Mouse (Mus musculus) megakaryocyte, embryonic 14.5 days (primary cell): ENCODE results near the gene Cct5. TPM values are rescaled to one million over a fixed set of nuclear protein-coding genes. Genes with fewer than 3 reads are reported as not detected.
A peak's percentile ranks its signal among the peaks of the same experiment; 100 is the strongest.

ENCODE experiments used
- H3K27me3 ChIP-seq: replicated peaks from 2 replicates; pipeline ENCODE3; 2012; ENCODE audit warnings: inconsistent platforms
- H3K36me3 ChIP-seq: replicated peaks from 2 replicates; pipeline ENCODE3; 2012; ENCODE audit warnings: low read length, inconsistent platforms, mixed read lengths
- H3K4me1 ChIP-seq: 2 replicates; pipeline ENCODE4 v1.6.1; 2012; ENCODE audit warnings: inconsistent platforms
- H3K4me3 ChIP-seq: replicated peaks from 2 replicates; pipeline ENCODE3; 2012; ENCODE audit warnings: moderate library complexity, mild to moderate bottlenecking, inconsistent platforms
- H3K9me3 ChIP-seq: 2 replicates; pipeline ENCODE4 v1.6.1; 2012; ENCODE audit warnings: inconsistent platforms
- FLI1 ChIP-seq: IDR thresholded peaks from 2 replicates; pipeline ENCODE4 v1.6.1; 2012; ENCODE audit warnings: low read length, inconsistent platforms, mixed read lengths
- GATA1 ChIP-seq: IDR thresholded peaks from 3 replicates; pipeline ENCODE4 v1.6.1; 2012; ENCODE audit warnings: mixed read lengths, low read length, inconsistent platforms, borderline replicate concordance
- polyA plus RNA-seq: library from polyadenylated mRNA; stranded (reverse); fragments of >175 nt; gene quantifications from 2 replicates; pipeline ENCODE4 v1.2.3, GENCODE M21; 2012; ENCODE audit warnings: low replicate concordance; ENCODE audit not compliant: insufficient read depth

Cct5 gene
- polyA plus RNA-seq, 1 experiment = 19.7 TPM

DNA sequence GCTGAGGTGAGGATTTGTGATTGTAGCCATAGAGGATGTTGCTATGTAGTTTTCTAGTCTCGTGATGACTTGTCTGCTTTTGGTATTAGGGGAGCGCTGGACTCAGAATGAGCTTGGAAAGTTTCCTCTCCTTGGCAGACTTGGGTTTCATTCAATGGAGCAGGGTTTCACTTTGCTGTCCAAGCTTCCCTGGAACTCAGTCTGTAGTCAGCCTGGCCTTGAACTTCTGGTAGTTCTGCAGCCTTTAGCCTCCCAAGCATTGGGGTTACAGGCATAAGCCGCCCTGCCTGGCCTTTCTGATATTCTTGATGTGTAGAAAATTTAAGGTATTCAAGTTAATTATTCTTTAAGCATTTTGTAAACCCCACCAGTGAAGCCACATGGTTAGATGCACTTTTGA, 28.0 kb upstream of the Cct5 start:
- no peak for TF ChIP-seq FLI1
- TF ChIP-seq GATA1 = no peak
- Histone ChIP-seq H3K27me3 (no peaks in the 10 kb centered on the region), H3K4me3 (no peak overlapping the region), H3K9me3 (no peaks in the 10 kb centered on the region), H3K4me1 (peaks cover 14% of the 10 kb centered on the region), H3K36me3 (no peaks in the 10 kb centered on the region)

DNA sequence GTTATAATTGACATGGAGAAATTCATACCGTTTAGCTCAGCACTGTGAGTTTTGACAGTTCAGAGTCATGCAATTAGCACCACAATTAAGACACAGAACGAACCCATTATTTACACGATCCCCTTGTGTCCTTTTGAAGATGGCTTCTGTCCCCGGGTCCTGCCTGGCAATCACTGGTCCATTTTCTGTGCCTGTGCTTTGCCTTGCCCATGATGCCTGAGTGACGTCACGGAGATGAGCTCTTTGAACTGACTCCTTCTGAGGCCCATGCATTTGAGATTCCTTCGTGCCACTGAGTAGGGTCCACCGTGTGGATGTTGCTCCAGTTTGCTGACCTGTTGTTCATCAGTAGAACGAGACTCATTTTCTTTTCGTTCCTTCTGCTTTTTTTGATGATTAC, 26.6 kb upstream of the Cct5 start:
- Histone ChIP-seq H3K4me1 (peaks cover 14% of the 10 kb centered on the region), H3K36me3 (peaks cover 8% of the 10 kb centered on the region), H3K4me3 (no peak overlapping the region), H3K27me3 (no peaks in the 10 kb centered on the region), H3K9me3 (no peaks in the 10 kb centered on the region)
- TF ChIP-seq FLI1 (no peak), GATA1 (no peak)

DNA sequence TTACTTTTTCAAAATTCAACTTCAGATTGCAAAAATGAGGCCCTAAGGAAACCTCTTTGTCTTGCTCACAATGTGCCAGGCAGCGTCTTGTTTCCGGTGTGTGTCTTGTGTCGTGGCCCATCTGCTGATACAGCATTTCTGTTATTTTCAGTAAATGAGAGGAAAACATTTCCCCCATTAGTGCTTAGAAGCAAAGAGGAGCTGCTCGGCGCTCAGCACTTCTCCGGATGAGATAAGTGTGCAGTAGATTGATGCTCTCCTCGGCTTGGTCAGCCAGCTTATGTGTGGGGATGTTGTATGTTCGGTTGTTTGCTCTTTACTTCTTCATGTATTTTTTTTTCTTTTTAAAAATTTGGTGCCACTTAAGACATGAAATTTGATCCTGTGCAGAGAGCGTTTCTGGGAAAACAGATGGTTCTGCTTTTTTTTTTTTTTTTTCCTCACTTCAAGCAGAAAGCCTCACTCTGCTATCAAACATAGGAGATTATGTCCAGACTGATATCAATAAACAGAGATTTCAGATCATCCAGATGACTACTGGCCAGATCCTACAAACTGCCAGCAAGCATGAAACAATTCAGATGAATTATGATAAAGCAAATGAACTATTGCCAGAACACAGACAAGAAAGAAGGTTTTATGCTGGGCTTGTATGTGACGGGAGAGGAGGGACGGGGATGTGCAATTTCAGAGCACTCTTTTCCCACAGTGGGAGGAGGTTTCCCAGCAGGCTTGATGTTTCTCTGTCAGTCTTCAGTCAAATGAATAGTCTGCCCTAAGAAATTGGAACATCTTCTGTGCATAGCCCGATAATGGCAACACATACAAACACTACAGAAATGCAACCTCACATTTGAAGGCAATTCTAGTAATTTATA, 25.9 kb upstream of the Cct5 start:
- TF ChIP-seq FLI1 = no peak
- no peak for TF ChIP-seq GATA1
- Histone ChIP-seq H3K36me3 (peaks cover 14% of the 10 kb centered on the region), H3K4me1 (peaks cover 14% of the 10 kb centered on the region), H3K4me3 (no peak overlapping the region), H3K27me3 (no peaks in the 10 kb centered on the region), H3K9me3 (no peaks in the 10 kb centered on the region)

DNA sequence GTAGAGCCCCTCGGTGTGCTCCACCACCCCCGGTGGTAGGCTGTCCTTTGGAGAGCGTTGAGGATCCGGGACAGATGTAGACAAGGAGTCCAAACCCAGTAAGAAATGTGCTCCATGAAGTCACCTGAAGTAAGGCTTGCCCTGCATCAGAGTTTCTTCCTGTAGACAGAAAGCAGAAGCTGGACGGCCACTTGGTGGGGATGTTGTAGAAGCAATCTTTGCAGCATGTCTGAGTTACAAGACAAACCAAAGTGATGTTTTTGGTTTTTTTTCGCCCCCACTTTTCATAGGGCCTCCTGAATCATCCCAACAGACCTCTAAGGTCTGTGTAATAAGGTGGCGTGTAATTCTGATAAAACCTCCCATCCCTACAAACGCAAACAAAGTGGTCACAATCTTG, 17.9 kb upstream of the Cct5 start:
- TF ChIP-seq GATA1 (no peak), FLI1 (no peak)
- H3K9me3 ChIP-seq = no peaks in the 10 kb centered on the region
- H3K4me1 ChIP-seq = peaks cover 9% of the 10 kb centered on the region; the same call in 1 of the 2 replicates
- no peaks in the 10 kb centered on the region for H3K27me3 ChIP-seq
- H3K4me3 ChIP-seq = no peak overlapping the region
- peaks cover 78% of the 10 kb centered on the region for H3K36me3 ChIP-seq

DNA sequence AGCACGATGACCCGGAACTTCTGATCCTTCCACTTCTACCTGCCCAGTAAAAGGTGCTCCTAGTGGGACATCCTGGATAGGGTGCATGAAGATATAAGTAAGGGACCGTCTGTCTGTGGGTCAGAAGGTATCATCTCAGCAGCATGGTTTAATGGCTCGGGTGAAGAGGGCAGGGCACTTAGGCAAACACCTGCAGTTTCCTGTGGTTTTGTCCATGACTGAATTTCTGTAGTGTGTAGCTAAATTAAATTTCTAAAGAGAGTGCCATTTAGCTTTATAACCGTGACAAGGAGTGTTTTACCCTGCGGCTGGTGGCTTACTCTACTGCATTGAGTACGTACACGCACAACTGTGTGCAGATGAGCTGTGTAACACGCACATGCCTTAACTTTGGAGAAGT, 15.7 kb upstream of the Cct5 start:
- Histone ChIP-seq H3K4me1 (peaks cover 13% of the 10 kb centered on the region), H3K36me3 (peaks cover 76% of the 10 kb centered on the region), H3K4me3 (no peak overlapping the region), H3K27me3 (no peaks in the 10 kb centered on the region), H3K9me3 (no peaks in the 10 kb centered on the region)
- TF ChIP-seq FLI1 (no peak), GATA1 (no peak)

DNA sequence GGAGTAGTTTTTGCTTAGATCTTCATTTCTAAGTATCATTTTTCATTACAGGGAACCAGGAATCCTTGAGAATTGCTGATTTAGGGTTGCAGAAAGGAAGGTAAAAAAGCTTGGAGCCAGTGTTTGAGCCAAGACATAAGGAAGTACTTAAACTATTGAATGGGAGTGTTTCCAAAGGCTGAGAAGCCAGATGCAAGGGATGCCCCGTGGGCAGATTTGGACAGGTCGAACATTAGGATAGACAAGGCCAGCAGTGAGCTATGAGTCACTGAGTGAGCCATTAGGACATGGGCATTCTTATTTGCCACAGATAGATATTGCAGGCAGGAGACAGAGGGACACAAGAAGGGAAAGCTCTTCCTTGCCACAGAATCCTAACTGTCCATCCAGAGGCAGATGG, 13.1 kb upstream of the Cct5 start:
- Histone ChIP-seq H3K27me3 (no peaks in the 10 kb centered on the region), H3K4me1 (peaks cover 26% of the 10 kb centered on the region), H3K4me3 (no peak overlapping the region), H3K9me3 (no peaks in the 10 kb centered on the region), H3K36me3 (peaks cover 80% of the 10 kb centered on the region)
- no peak for TF ChIP-seq GATA1
- no peak for TF ChIP-seq FLI1

DNA sequence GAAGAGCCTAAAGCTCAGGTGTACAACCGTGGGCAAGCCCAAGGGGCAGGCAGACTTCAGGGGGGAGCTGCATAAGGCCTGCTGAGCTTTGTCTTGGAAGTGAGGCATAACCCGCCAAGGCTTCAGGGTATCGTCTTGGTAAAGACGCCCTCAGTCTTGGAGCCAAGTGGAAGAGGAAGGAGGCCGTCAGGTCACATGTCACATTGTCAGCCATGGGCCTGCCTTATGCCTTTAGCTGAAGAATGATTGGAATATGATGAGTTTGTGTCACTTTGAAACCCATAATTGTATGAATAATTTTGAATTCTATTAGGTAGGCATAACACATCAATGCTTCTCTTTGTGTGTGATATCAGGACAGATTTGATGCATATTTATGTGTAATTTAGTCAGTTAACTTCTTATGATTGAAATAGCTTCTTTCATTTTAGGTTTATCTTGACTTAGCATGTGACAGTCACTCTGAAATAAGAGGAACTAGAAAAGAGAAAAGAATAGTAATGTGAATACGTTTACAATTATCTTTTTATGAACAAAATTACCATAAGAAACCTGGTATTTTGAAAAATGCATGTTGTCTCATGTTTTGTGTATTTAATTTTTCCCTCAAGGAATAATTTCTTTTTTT, 12.3 kb upstream of the Cct5 start:
- TF ChIP-seq FLI1 (no peak), GATA1 (no peak)
- no peak overlapping the region for H3K4me3 ChIP-seq
- no peaks in the 10 kb centered on the region for H3K27me3 ChIP-seq
- peaks cover 80% of the 10 kb centered on the region for H3K36me3 ChIP-seq
- H3K4me1 ChIP-seq = peaks cover 26% of the 10 kb centered on the region
- no peaks in the 10 kb centered on the region for H3K9me3 ChIP-seq

DNA sequence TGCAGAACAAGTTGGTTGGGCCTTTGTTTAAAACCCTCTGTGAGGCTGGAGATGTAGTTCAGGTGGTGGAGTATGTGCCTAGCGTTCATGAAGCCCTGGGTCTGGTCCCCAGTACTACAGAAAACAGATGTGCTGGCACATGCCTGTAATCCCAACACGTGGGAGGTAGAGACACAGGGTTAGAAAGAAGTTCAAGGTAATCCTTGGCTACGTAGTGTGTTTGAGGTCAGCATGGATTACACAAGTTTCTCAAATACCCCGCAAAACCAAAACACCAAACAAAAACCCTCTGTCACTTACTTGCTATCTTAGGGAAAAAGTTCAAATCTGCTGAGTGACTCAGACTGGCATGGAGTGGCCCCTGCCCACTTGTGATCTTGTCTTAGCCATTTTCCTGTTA, 10.4 kb upstream of the Cct5 start:
- Histone ChIP-seq H3K36me3 (peaks cover 74% of the 10 kb centered on the region), H3K9me3 (no peaks in the 10 kb centered on the region), H3K27me3 (no peaks in the 10 kb centered on the region), H3K4me1 (peaks cover 37% of the 10 kb centered on the region), H3K4me3 (no peak overlapping the region)
- no peak for TF ChIP-seq FLI1
- TF ChIP-seq GATA1 = no peak

DNA sequence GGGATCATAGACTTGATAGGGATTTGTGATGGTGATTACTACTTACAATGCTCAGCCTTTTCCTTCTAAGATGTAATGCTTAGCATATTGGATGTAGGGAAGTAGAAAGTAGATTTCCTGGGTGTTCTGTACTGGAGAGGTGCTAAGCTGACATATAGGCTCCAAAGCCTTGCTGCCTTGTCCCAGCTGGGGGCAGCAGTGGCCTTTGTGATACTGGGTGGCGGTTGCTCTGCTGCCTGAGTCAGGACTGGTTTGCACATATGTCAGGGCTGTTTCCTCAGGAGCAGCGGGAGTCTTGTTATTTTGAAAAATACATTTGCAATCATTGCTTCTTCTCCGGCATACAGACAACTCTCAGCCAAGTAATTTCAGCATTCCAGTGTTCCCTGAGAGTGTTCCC, 9.4 kb upstream of the Cct5 start:
- Histone ChIP-seq H3K4me1 (peaks cover 43% of the 10 kb centered on the region), H3K27me3 (no peaks in the 10 kb centered on the region), H3K36me3 (peaks cover 68% of the 10 kb centered on the region), H3K4me3 (no peak overlapping the region), H3K9me3 (no peaks in the 10 kb centered on the region)
- TF ChIP-seq GATA1 (no peak), FLI1 (no peak)

DNA sequence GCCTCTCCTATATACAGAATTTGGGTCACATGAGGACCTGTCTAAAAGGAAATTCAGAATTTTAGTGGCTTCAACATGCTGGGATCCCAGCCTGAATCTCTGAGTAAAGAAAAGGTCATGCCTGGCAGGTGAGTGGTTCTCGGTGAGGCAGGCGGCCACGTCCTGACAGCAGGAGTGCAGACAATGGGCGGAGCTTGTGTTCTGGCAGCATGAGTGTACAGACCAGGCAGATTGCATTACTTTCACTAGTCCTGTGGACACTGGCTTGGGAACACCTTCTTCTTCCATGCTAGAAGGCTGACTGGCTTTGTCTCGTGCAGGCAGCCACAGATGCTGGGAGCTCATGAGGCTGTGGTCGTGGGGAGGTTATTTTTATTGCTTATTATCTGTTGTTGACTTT, 5.2 kb upstream of the Cct5 start:
- Histone ChIP-seq H3K36me3 (peaks cover 38% of the 10 kb centered on the region), H3K9me3 (no peaks in the 10 kb centered on the region), H3K4me3 (peak overlapping the region; percentile 79), H3K4me1 (peaks cover 41% of the 10 kb centered on the region), H3K27me3 (no peaks in the 10 kb centered on the region)
- TF ChIP-seq GATA1 (no peak), FLI1 (no peak)
